Mouse (Mus musculus) kidney, adult 2 months (tissue): Measurements from ENCODE around the gene Timm17b.

ENCODE experiments used
- CTCF ChIP-seq: fragments of 200-500 bp; conservative IDR thresholded peaks from 2 replicates; pipeline ENCODE4 v1.5.1; 2011; ENCODE audit warnings: low read depth, mild to moderate bottlenecking, control low read depth, low read length, moderate library complexity, mixed read lengths; ENCODE audit not compliant: insufficient read depth, insufficient read length
- POLR2A ChIP-seq: fragments of 200-500 bp; IDR thresholded peaks from one replicate; pipeline ENCODE4 v1.6.1; 2011; ENCODE audit warnings: low read depth, low read length, control low read depth

DNA sequence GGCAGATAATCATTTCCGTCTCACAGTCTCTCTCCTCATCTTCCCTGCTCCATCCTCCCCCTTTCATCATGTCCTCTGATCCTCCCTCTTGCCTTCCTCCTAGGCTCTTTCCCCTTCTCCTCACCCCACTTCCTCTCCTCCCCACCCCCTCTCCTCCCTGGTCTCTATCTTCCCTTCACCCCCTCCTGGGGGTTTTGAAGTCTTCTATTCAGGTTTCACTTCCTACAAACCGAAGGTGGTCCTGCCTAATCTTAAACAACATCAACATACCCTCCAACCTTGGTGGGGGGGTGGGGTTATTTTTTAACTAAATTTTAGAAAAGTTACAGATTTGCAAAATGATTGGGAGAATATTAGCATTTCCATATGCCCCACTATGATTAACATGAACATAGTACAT, 30.7 kb upstream of the Timm17b start:
- TF ChIP-seq POLR2A (no peak), CTCF (no peak)
